Mouse (Mus musculus): ENCODE results near the gene Uhmk1. TPM values are rescaled to one million over a fixed set of nuclear protein-coding genes. Genes with fewer than 3 reads are reported as not detected.

Uhmk1 gene
- polyA plus RNA-seq, 1 experiment: 8.7 TPM

DNA sequence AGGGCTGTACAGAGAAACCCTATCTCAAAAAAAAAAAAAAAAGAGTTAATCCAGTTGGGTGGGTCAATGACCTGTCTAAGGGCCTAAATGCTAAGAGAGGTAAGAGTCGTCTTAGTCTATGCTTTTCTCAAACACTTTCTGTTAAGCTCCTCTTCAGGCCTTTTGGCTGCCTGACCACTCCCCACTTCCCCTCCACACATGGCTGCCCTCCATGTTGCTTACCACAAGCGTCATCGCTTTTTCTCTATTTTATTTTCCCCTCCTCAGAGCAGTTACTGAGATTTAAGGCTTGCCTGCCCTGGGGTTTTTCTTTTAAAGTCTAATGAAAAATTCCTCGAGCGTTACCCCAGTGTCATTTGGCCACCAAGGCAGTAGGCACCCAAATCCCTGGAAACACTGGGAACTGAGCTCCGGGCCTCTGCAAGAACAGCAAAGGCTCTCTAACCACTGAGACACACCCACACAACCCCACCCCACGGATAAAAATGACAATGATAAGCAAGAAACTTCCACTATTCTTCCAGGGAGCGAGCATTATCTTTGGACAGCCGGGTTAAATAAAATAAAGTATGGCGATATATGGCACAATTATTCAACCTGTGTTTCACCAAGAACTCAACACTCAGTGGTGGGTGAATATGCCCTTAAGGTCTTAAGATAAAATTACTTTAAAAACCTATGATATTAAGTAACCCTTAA lies 1.9 kb downstream of the Uhmk1 start:
- H3ac ChIP-seq (ENCODE audit: control insufficient read depth, insufficient read length, low read depth): no peak overlapping the region
- TF ChIP-seq CEBPB (IDR thresholded peaks at IDR 0.05; ENCODE audit: low read depth) (no peak), USF1 (IDR thresholded peaks at IDR 0.05; ENCODE audit: low read depth) (no peak), MAX (IDR thresholded peaks at IDR 0.05) (no peak), FOSL1 (IDR thresholded peaks at IDR 0.05; ENCODE audit: insufficient read depth, low read length, poor library complexity, severe bottlenecking) (no peak), MYOD1 (IDR thresholded peaks at IDR 0.05; ENCODE audit: control insufficient read depth, insufficient read length, low read depth) (no peak), CTCF (IDR thresholded peaks at IDR 0.05; ENCODE audit: control insufficient read depth, insufficient read depth, insufficient read length) (no peak), MYOG (IDR thresholded peaks at IDR 0.05; ENCODE audit: control insufficient read depth, extremely low read depth, insufficient read length) (no peak)
- H3K4me3 ChIP-seq (ENCODE audit: insufficient read depth, poor library complexity, severe bottlenecking): no peak overlapping the region

GRCm38 (mm10) chr1:170206395-170206794 lies 8.8 kb downstream of the Uhmk1 start:
- no peaks in the 10 kb centered on the region for H3K27me3 ChIP-seq (ENCODE audit: control insufficient read depth, insufficient read depth, insufficient read length)
- peaks cover 20% of the 10 kb centered on the region for H3K79me2 ChIP-seq (ENCODE audit: control insufficient read depth, insufficient read depth)
- H3K79me3 ChIP-seq (ENCODE audit: low read depth): peaks cover 13% of the 10 kb centered on the region
- H3ac ChIP-seq (ENCODE audit: control insufficient read depth, insufficient read length, low read depth): no peak overlapping the region
- H3K36me3 ChIP-seq (ENCODE audit: control insufficient read depth, insufficient read depth): peaks cover 70% of the 10 kb centered on the region
- no peak overlapping the region for H3K4me3 ChIP-seq (ENCODE audit: insufficient read depth, poor library complexity, severe bottlenecking)
- no peak for TF ChIP-seq USF1 (IDR thresholded peaks at IDR 0.05; ENCODE audit: low read depth)
- TF ChIP-seq CTCF (IDR thresholded peaks at IDR 0.05; ENCODE audit: control insufficient read depth, insufficient read depth, insufficient read length): no peak
- no peak for TF ChIP-seq MAX (IDR thresholded peaks at IDR 0.05)

More for the DNA sequence above, 1.9 kb downstream of the Uhmk1 start:
- Histone ChIP-seq H3K36me3 (ENCODE audit: control insufficient read depth, insufficient read depth) (peaks cover 28% of the 10 kb centered on the region), H3K79me2 (ENCODE audit: control insufficient read depth, insufficient read depth) (peaks cover 54% of the 10 kb centered on the region), H3K79me3 (ENCODE audit: low read depth) (peaks cover 30% of the 10 kb centered on the region), H3K27me3 (ENCODE audit: control insufficient read depth, insufficient read depth, insufficient read length) (no peaks in the 10 kb centered on the region)

- Histone ChIP-seq H3K36me3 (ENCODE audit: control insufficient read depth, insufficient read depth) (peaks cover 81% of the 10 kb centered on the region), H3K79me2 (ENCODE audit: control insufficient read depth, insufficient read depth) (no peaks in the 10 kb centered on the region), H3K4me3 (ENCODE audit: insufficient read depth, poor library complexity, severe bottlenecking) (no peak overlapping the region), H3K27me3 (ENCODE audit: control insufficient read depth, insufficient read depth, insufficient read length) (no peaks in the 10 kb centered on the region), H3ac (ENCODE audit: control insufficient read depth, insufficient read length, low read depth) (no peak overlapping the region), H3K79me3 (ENCODE audit: low read depth) (no peaks in the 10 kb centered on the region)
- TF ChIP-seq MAX (IDR thresholded peaks at IDR 0.05): no peak
- TF ChIP-seq CTCF (IDR thresholded peaks at IDR 0.05; ENCODE audit: control insufficient read depth, insufficient read depth, insufficient read length): no peak
- no peak for TF ChIP-seq USF1 (IDR thresholded peaks at IDR 0.05; ENCODE audit: low read depth)
- no peak for TF ChIP-seq CEBPB (IDR thresholded peaks at IDR 0.05; ENCODE audit: low read depth)
- TF ChIP-seq MYOG (IDR thresholded peaks at IDR 0.05; ENCODE audit: control insufficient read depth, extremely low read depth, insufficient read length): no peak
- no peak for TF ChIP-seq MYOD1 (IDR thresholded peaks at IDR 0.05; ENCODE audit: control insufficient read depth, insufficient read length, low read depth)
- TF ChIP-seq FOSL1 (IDR thresholded peaks at IDR 0.05; ENCODE audit: insufficient read depth, low read length, poor library complexity, severe bottlenecking): no peak
Observed at GRCm38 (mm10) chr1:170200379-170200778, 14.8 kb downstream of the Uhmk1 start.

DNA sequence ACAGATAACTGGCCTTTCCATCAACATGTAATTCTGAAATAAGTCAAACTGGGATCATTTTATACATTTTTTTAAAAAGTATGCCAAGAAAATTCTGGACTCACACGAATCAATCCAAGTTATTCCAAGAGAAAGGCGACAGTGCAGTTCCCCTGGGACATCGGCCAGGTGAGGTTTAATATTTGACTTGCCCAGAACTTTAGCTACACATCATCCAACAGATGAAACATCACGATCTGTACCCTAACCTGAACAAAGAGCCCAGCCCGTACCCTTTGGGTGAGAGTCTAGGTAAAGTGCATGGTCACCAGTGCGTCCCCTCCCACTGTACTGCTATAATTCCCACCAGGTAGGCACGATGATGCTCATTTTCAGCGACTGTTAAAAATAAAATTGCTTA lies 19.0 kb downstream of the Uhmk1 start:
- no peaks in the 10 kb centered on the region for H3K79me3 ChIP-seq (ENCODE audit: low read depth)
- H3K27me3 ChIP-seq (ENCODE audit: control insufficient read depth, insufficient read depth, insufficient read length): no peaks in the 10 kb centered on the region
- peaks cover 88% of the 10 kb centered on the region for H3K36me3 ChIP-seq (ENCODE audit: control insufficient read depth, insufficient read depth)
- no peak overlapping the region for H3ac ChIP-seq (ENCODE audit: control insufficient read depth, insufficient read length, low read depth)
- TF ChIP-seq CEBPB (IDR thresholded peaks at IDR 0.05; ENCODE audit: low read depth): no peak
- TF ChIP-seq MYOD1 (IDR thresholded peaks at IDR 0.05; ENCODE audit: control insufficient read depth, insufficient read length, low read depth): no peak
- no peak for TF ChIP-seq FOSL1 (IDR thresholded peaks at IDR 0.05; ENCODE audit: insufficient read depth, low read length, poor library complexity, severe bottlenecking)
- no peak for TF ChIP-seq MAX (IDR thresholded peaks at IDR 0.05)
- no peak for TF ChIP-seq MYOG (IDR thresholded peaks at IDR 0.05; ENCODE audit: control insufficient read depth, extremely low read depth, insufficient read length)
- TF ChIP-seq USF1 (IDR thresholded peaks at IDR 0.05; ENCODE audit: low read depth): no peak
- no peak for TF ChIP-seq CTCF (IDR thresholded peaks at IDR 0.05; ENCODE audit: control insufficient read depth, insufficient read depth, insufficient read length)
- no peak overlapping the region for H3K4me3 ChIP-seq (ENCODE audit: insufficient read depth, poor library complexity, severe bottlenecking)
- H3K79me2 ChIP-seq (ENCODE audit: control insufficient read depth, insufficient read depth): no peaks in the 10 kb centered on the region

- H3K27me3 ChIP-seq (ENCODE audit: control insufficient read depth, insufficient read depth, insufficient read length): no peaks in the 10 kb centered on the region
- no peaks in the 10 kb centered on the region for H3K79me2 ChIP-seq (ENCODE audit: control insufficient read depth, insufficient read depth)
- TF ChIP-seq MYOG (IDR thresholded peaks at IDR 0.05; ENCODE audit: control insufficient read depth, extremely low read depth, insufficient read length): no peak
- no peak overlapping the region for H3ac ChIP-seq (ENCODE audit: control insufficient read depth, insufficient read length, low read depth)
- H3K4me3 ChIP-seq (ENCODE audit: insufficient read depth, poor library complexity, severe bottlenecking): no peak overlapping the region
- peaks cover 46% of the 10 kb centered on the region for H3K36me3 ChIP-seq (ENCODE audit: control insufficient read depth, insufficient read depth)
- no peaks in the 10 kb centered on the region for H3K79me3 ChIP-seq (ENCODE audit: low read depth)
Observed at GRCm38 (mm10) chr1:170191925-170192324, 23.3 kb downstream of the Uhmk1 start.

- Histone ChIP-seq H3K27me3 (ENCODE audit: control insufficient read depth, insufficient read depth, insufficient read length) (no peaks in the 10 kb centered on the region), H3K4me3 (ENCODE audit: insufficient read depth, poor library complexity, severe bottlenecking) (no peak overlapping the region), H3K79me2 (ENCODE audit: control insufficient read depth, insufficient read depth) (no peaks in the 10 kb centered on the region), H3K79me3 (ENCODE audit: low read depth) (no peaks in the 10 kb centered on the region), H3K36me3 (ENCODE audit: control insufficient read depth, insufficient read depth) (peaks cover 29% of the 10 kb centered on the region), H3ac (ENCODE audit: control insufficient read depth, insufficient read length, low read depth) (no peak overlapping the region)
- TF ChIP-seq CEBPB (IDR thresholded peaks at IDR 0.05; ENCODE audit: low read depth): no peak
- no peak for TF ChIP-seq MYOG (IDR thresholded peaks at IDR 0.05; ENCODE audit: control insufficient read depth, extremely low read depth, insufficient read length)
- no peak for TF ChIP-seq FOSL1 (IDR thresholded peaks at IDR 0.05; ENCODE audit: insufficient read depth, low read length, poor library complexity, severe bottlenecking)
- no peak for TF ChIP-seq MYOD1 (IDR thresholded peaks at IDR 0.05; ENCODE audit: control insufficient read depth, insufficient read length, low read depth)
- TF ChIP-seq MAX (IDR thresholded peaks at IDR 0.05): no peak
- no peak for TF ChIP-seq CTCF (IDR thresholded peaks at IDR 0.05; ENCODE audit: control insufficient read depth, insufficient read depth, insufficient read length)
- TF ChIP-seq USF1 (IDR thresholded peaks at IDR 0.05; ENCODE audit: low read depth): no peak
Observed at GRCm38 (mm10) chr1:170190225-170190624, 25.0 kb downstream of the Uhmk1 start.

All from C2C12 (cell line).